Mouse (Mus musculus) adrenal gland, adult 8-10 months (tissue): ENCODE measurements around the gene Glp2r. TPM values are rescaled to one million over a fixed set of nuclear protein-coding genes. Genes with fewer than 3 reads are reported as not detected.

ENCODE experiments used
- DNase-seq: peaks from one replicate; pipeline ENCODE4 v3.0.0; 2022
- total RNA-seq, 4 experiments: library from RNA; stranded (reverse); gene quantifications; 2 replicates each; pipeline ENCODE4 v1.2.4; 2022

Gene Glp2r
- total RNA-seq, 4 experiments from 2014 or later = 0.06 to 0.28 (median 0.13) TPM

DNA sequence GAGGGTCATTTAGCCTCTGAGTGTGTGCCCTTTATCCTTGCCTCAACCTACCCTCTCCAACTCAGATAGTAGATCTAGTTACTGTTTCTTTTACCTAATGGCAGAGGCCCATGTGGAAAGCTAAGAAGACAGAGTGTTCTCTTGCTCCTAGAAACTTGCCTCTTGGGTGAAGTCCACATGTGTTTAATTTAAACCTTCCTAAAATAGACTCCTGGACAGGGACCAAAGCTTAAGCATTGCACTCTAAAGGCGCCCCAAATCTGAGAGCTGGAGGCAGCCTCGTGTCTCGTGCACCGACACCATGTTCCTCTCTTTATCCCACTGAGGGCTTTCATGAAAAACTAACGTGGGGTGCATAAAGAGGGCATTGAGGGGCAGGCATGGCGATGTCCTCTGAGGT is 43.9 kb downstream of the Glp2r start:
- DNase-seq = no peak

DNA sequence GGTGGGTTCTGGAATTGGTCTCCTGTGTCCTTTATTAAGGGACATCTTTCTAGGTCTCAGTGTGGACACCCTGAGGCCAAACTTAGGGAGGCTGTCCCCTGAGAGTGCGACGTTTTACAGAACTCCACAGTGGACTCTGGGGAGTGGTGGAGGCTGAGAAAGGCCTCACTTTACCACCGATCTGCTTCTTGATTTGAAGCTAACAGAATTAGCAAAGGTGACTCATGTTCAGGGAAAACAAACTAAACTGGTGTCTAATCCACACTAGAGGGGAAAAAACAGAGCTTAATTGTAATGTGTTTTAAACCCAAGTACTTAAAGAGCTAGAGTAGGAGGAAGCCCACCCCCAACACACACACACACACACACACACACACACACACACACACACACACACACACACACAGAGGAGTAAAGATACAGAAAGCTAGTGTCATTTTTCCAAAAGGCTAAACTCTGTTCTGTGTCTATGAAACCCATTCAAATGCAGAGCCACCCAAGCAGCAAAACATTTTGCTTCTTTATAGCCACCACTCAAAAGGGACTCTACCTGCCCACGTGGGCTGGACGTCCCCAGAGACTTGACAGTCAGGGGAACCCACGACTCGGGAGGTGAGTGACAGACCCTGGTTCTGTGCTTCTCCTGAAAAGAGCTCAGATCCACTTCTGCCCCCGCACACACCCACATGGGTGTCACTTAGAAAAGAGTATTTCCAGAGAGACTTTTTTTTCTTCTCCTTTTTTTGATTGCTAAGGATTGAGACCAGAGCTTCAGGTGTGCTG is 47.5 kb downstream of the Glp2r start:
- no peak for DNase-seq

DNA sequence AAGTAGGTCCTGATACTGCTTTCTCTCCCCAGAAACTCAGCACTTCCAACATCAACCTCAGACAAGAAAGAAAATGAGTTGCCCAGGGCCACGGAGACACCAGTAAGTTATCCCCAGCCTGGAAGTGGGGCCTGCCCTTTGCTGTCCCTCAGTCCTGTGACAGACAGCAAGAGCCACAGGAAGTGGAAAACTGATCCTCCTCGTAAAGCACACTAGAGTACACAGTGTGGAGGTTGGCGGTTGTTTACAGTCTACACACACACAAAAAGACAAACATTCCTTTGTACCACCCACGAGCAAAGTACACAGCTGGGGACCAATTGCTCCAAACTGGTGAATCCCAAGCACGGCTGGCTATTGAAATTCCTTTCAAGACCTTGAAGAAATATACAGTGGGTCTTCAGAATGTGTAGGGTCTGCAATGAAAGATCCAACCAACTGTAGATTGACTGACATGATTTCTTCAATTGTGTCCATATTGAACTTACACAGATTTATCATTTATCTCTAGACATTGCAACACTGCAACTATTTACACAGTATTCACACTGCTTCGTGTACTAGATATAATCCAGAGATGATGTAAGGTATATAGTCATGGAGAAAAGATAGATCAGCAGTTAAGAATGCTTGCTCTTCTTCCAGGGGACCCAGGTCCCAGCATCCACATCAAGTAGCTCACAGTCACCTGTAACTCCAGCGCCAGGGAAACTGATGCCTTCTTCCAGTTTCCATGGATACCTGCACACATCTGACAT is 48.4 kb downstream of the Glp2r start:
- DNase-seq = no peak

DNA sequence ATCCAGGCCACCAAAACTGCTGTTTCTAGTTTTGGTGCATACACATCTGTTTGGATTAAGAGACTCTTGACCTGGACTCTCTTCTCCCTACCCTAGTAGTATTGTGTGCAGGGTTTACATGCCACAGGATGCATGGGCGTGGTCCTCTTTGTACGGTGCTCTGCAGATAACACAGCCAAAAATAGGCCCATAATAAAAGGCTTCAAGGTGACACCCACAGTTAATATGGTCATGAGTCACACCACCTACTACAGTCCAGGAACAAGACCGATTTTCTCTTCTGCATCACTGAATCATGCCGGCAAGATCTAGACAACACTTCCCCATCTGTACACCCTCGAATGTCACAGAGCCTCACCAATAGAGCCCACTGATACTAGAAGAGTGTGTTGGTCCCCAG is 49.5 kb downstream of the Glp2r start:
- no peak for DNase-seq

DNA sequence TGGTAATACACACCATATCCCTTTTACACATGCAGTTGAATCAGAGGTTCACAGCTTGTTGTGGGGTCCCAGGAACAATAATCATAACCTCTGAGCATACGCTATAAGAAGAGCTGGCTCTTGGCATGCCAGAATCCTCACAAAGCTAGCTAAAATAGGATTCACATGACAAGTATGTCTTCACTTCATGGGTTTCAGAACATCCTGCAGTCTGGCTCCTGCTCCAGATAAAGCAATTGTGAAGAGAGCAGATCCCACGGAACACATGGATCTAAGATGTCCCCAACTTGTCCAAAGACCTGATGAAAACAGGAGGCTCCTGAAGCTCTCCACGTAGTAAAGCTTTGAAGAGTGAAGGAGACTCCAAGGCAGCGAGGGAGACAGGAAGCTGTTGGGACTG is 55.6 kb downstream of the Glp2r start:
- no peak for DNase-seq

DNA sequence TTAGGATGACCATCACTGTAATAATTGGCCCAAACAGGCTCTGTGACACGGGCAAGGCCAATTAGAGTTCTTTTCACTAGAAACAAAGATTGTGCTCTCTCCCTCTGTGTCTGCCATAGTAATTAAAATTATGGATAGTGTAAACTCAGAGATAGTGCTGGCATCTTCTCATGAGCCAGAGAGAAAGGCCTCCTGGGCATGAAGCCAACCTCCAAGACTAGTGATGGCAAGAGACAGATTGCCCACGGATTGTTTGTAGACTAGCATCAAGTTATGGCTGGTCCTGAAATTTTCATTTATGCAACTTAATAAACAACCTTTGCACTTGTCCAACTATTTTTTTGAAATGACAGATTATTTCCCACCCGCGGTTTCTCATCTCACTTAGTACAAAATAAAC is 58.0 kb downstream of the Glp2r start:
- no peak for DNase-seq

DNA sequence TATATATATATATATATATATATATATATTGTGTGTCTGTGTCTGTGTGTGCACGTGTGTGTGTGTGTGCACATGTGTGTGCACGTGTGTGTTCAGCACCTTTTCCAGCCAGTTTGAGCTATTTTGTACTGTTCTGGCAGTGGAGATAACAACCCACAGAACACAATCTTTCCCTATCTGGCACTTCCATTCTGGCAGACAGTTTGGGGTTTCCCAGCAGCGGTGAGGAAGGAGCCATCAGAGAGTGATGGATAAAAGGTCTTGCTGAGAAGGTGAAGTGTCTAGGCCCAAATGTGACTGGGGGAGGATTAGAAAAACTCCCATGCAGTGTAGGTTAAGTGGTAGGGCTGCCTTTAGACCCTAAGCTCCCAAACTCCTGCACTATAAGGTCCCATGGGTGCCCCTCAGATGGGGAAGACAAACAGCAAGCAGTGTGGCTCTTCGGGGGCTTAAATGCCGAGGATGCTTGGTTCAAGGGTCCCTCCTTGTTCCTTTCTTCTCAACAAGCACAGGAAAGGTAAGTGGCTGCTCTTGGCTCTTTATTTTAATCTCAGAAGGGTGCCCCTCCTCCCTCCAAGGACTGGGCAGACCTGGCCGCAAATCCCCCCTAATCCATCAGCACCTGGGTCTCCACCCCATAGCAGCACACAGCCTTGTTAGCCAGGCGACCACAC is 76.1 kb downstream of the Glp2r start, which contains the start of gene Rcvrn:
Gene Rcvrn (plus strand): TSS at position 624 of the 674 bp plus-strand sequence.
- no peak for DNase-seq

DNA sequence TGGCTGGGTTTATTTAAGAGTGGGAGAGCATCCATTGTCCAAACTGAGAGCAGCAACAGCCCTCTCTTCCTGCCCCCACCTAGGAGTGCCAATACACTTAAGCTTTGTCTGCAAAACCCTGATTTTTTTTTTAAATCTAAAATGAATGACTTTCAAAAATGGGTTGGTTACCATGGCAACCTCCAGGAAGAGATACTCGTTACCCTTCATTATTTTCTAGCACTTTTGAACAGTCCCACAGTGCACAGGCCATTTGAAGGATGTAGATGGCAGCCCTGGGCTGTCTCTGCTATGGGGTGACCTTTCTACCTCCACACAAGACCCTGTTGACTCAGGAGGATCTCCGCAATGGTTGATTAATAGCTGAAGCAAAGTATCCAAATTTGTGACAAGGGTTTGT is 84.8 kb downstream of the Glp2r start:
- DNase-seq = no peak

DNA sequence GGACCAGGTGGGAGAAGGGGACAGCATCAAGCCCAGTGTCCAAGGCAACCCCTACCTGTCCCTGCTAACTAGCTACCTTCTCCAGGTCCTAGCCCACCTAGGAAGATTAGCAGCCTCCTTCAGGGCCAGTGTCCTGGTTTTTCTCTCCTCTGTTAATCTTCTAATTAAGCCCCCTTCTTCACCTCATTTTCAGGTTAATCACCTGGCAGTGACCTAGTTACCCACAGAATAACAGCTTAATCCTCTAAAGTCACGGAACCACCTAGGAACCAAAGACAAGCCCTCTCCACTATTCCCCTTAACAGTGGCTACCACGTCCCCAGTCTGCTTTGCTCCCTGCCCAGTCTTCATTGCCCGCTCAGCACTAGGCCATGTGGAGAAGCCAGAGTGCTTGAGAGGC is 89.1 kb downstream of the Glp2r start:
- no peak for DNase-seq

DNA sequence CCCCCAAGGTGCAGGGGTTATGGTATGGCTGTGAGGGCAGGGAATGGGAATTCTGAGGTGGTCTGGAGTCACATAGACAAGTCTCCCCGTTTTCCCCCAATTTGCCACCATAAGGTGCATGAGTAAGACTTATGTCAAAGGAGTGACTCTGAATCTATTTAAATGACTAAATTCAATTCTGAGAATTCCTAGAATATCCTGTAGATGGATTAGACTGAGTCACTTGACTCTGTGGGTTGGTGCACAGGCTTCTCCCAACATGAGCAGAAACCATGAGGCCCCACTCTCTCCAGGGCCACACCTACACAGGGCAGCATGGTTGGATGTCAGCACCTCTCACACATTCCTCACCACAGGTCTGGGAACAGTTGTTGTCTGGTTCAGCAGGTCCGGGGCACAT is 91.0 kb downstream of the Glp2r start:
- no peak for DNase-seq

DNA sequence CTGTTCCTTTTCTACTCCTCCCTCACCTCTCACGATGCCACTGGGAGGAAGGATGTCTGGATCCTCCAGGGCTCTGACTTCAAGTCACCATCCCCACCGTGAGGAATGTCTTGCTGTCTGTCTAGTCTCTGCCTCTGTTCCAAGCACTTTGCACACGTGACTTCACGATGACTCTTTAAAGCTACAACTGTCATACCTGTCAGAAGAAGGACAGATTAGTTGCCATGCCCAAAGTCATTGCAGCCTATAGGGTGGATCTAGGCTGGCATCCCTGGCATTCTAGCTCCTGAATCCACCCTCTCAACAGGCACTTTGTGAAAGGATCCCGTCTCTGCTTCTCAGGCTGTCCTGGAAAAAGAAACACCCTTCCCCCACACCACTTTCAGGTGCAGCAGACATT is 91.7 kb downstream of the Glp2r start:
- no peak for DNase-seq

DNA sequence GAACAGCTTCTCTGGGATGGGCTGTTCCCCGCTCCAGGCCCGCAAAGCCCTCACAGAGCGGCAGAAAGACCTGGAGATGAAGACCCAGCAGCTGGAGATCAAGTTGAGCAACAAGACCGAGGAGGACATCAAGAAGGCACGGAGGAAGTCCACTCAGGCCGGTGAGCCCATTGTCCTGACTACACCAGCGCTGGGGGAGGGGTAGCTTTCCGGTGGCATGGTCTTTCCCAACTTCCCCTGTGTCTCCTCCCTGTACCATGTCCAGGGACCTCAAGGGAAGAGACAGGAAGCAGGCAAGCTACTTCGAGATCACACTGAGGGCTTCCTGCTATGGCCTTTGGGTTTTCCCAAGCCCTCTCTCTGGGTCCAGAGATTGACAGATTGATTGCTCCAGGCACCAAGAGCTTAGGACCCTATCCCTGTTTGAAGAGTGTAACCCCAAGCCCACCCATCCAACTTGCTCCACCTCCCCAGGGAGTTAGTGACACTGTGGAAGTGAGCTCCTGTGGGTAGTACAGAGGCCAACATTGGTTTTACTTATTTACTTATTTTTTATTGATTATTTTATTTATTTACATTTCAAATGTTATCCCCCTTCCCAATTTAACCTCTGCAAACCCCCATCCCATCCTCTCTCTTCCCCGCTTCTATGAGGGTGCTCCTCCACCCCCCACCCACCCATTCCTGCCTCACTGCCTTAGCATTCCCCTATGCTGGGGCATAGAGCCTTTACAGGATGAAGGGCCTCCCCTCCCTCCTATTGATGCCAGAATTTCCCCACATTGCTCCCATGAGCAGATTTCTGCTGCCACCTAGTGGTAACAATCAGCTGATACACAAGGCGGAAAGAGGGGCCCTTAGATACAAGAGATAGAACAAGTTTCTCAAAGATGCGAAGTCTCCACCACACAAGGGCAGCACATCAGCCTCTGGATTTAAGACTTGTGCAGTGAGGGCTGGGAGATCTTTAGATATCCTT is 95.1 kb downstream of the Glp2r start:
- no peak for DNase-seq

DNA sequence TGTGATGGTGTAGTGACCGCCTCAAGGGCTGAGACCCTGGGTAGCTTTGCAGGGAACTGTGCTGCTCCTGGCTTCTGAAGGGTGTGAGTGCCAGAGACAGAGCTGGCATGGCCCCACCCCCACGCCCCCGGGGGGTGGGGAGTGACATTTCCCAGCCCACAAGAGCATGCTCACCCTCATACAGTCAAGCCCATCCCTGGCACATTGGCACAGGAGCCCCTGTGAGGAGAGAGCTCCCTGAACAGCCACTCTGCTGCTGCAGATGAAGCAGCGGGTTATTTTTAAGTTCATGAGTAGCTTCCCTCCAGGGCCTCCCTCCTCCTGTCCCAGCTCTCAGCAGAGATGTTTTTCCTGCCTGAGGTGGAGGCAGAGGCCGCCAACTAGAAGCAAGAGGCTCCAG is 98.8 kb downstream of the Glp2r start:
- DNase-seq = no peak

DNA sequence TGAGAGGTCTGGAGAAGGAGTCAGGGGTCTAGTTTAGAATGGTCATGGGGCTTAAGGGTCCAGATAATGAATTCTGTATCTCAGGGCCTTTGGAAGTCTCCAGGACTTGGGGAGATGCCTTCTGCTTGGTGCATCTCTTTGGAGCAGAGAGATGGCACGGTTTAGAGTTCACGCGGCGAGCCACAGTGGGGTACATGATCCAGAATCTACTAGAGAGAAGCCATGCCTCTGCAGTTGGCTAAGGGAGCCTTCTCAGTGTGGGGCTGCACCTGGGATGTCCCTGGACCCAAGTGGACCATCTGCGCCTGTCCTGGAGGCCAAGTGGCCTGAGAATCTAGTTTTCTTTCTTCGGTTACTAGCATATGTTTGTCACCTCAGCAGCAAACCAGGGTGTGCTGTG is 100.9 kb downstream of the Glp2r start:
- no peak for DNase-seq

DNA sequence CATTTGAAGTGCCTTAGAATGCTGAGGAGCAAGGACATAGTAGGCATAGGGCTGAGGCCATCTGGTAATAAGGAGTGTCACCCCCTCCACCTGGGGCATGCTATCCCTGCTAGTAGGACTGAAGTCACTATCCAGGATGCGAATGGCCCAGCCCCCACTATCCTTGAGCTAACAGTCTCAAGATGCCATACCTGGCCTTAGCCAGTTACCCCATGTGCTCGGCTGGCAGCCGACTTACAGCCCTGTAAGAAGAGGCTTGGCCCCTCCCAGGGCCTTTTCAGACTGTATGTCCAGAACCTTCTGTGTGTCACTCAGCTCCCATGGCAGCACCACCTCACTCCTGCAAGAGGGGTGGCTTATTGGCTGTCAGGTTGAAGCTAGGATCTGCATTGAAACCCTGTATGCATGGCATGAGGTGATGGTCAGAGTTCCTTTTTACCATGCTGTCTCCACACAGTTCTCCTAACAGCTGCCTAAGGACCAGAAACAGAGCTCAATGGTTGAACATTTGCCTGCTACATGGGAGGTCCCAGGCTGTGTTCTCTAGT is 102.4 kb downstream of the Glp2r start:
- no peak for DNase-seq

DNA sequence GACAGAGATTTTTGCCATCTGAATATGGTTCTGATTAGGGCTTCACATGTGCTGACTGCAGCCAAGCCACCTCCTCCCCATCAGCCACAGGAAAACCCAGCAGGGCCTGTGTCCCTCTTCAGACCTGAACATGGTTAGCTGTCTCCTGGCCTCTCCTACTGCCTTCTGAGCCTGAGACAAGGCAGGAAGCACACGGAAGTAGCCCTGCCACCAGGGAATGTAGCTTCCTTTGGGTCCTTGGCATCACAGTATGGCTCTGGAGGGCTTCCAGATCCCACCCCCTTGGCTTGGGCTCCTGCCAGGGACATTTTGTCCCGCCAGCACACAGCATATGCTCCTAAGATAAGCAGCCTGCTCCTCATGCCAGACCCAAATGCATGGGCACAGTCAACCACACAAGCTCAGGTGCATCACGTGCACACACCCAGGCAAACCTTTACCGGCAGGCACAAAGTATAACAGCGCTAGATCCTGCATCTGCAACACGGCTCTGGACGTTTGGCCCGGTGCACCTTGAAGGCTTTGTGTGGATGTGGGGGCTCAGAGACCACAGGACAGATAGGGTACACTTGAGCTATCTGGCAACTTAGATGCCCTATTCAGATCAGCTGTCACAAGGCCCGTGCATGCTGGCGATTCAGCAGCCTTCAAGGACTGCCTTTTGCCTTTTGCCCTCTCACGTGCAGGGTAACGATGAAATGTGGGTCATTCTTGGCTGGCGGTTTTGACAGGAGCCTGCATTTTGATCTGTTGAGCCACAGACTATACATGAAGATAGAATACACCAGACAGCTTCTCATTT is 103.2 kb downstream of the Glp2r start:
- peak; percentile 61 for DNase-seq

DNA sequence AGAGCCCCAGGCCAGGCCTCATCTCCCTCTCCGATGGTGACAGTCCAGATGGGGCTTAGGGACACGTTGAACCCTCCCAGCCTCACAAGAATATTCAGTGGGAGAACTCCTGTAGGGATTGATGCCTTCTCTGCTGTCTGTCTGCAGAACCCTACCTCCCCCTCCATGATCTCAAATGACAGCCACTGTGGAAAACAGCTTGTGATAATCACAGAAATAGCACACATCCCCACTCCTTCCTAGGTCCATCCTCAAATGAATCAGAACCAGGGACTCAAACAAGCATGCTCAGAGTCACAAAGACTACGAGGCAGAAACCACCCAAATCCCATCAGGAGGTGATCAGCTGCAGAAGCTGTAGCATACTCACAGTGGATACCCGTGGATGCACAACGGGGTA is 104.8 kb downstream of the Glp2r start:
- no peak for DNase-seq

DNA sequence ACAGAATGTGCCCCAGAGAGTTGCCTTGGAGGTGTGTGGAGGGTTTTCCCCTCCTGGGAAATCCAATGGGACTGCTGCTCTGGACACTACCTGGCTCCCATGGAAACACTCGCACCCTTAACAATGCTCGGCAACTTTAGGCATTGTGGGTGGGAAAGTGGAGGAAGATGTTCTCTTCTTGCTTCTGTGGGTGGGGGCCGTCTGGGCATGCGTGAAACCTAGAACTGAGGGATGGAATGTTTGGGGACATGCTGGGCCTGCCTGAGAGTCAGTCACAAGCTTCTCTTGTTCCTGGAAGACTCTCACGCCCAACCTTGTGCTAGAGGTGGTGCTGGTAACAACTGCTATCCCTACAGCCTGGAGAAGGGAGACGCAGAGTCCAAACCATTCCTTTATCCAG is 106.0 kb downstream of the Glp2r start:
- DNase-seq = no peak

DNA sequence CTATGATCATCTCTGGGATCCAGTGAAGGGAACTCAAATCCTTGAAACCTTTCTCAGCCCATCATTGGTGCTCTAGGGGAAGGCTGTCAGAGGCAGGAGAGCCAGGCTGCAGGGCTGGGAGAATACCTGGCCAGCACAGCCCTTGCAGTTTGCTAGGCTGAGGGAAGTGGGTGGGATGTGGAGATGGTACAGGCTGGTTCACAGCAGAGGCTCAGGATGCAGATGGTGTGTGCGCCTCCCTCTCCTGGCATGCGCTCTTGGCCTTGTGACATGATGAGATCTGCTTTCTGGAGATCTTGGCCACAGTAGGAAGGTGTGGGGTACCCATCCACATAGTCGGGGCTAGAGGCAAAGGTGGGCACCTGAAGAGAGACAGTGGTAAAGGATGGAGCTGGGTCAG is 106.7 kb downstream of the Glp2r start:
- DNase-seq = no peak

DNA sequence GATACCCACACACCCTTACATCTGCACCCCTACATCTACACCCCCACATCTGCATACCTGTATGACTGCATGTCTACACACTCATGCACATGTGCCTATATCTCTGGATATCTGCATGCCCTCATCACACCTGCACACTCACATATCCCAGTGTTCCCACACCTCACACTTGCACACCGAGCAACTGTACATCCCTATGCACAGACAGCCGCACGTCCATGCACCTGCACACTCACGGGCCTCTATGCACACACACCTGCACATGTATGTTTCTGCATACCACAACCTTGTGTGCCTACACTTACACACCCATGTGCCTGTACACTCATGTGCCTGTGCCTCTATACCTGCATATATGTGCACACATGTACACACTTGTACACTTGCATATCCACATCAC is 107.5 kb downstream of the Glp2r start:
- no peak for DNase-seq

DNA sequence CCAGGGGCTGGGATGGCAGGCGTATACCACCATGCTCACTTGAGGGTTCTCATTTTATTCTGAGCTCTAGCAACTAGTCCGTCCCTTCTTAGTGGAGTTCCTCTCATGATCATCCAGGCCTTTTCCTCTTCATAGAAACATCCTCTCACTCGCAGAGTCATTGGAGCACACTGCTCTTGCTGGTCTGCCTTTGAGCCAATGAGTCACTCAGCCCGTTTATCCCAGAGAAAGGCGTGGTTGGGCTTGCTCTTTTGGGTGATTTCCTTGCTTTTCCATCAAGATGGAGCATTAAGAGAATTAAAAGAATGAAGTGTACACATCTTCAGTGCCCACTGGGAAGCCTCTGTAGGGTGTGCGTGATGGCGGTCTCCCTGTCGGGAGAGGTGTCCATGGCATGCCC is 109.5 kb downstream of the Glp2r start:
- DNase-seq = no peak
